Mouse (Mus musculus): ENCODE measurements around the gene Fbxo44. TPM values are rescaled to one million over a fixed set of nuclear protein-coding genes. Genes with fewer than 3 reads are reported as not detected.
A peak's percentile ranks its signal among the peaks of the same experiment; 100 is the strongest.

The Fbxo44 gene
- polyA plus RNA-seq, 1 experiment from 2014 or later = 8.4 TPM

GRCm38 (mm10) chr4:148166431-148166830 is 6.1 kb upstream of the Fbxo44 start:
- no peak overlapping the region for H3K27ac ChIP-seq (ENCODE audit: low read length)
- WGBS = 8% methylated on average over 10 of the region's 10 CpGs
- H3K4me1 ChIP-seq (ENCODE audit: insufficient read depth, low read depth, low read length) = no peaks in the 10 kb centered on the region
- H3K4me3 ChIP-seq (ENCODE audit: low read depth, low read length) = no peak overlapping the region
- no peaks in the 10 kb centered on the region for H3K9me3 ChIP-seq (ENCODE audit: low read length)
- ATAC-seq = no peak
- H3K4me2 ChIP-seq (replicated peaks; ENCODE audit: low read depth, low read length) = no peak overlapping the region
- H3K27me3 ChIP-seq (replicated peaks; ENCODE audit: insufficient read depth, low read length) = peaks cover 48% of the 10 kb centered on the region
- TF ChIP-seq CTCF (IDR thresholded peaks at IDR 0.05) (no peak), EP300 (IDR thresholded peaks at IDR 0.05) (no peak)
- H3K36me3 ChIP-seq (ENCODE audit: insufficient read depth, low read length) = no peaks in the 10 kb centered on the region
- H3K9ac ChIP-seq (replicated peaks; ENCODE audit: low read depth) = no peak overlapping the region
- DNase-seq (ENCODE audit: low spot score) = no peak

- Histone ChIP-seq H3K9me3 (ENCODE audit: low read length) (no peaks in the 10 kb centered on the region), H3K4me2 (replicated peaks; ENCODE audit: low read depth, low read length) (no peak overlapping the region), H3K9ac (replicated peaks; ENCODE audit: low read depth) (no peak overlapping the region), H3K4me1 (ENCODE audit: insufficient read depth, low read depth, low read length) (no peaks in the 10 kb centered on the region), H3K27me3 (replicated peaks; ENCODE audit: insufficient read depth, low read length) (peaks cover 51% of the 10 kb centered on the region), H3K36me3 (ENCODE audit: insufficient read depth, low read length) (no peaks in the 10 kb centered on the region), H3K27ac (ENCODE audit: low read length) (no peak overlapping the region), H3K4me3 (ENCODE audit: low read depth, low read length) (no peak overlapping the region)
- DNase-seq (ENCODE audit: low spot score) (no peak), ATAC-seq (no peak)
- TF ChIP-seq EP300 (IDR thresholded peaks at IDR 0.05) = no peak
- TF ChIP-seq CTCF (IDR thresholded peaks at IDR 0.05) = no peak
- WGBS = 5% methylated on average over 17 of the region's 17 CpGs
Measured at GRCm38 (mm10) chr4:148165551-148165950, 5.3 kb upstream of the Fbxo44 start.

GRCm38 (mm10) chr4:148164461-148164860 is 4.2 kb upstream of the Fbxo44 start:
- WGBS = 2% methylated on average over 16 of the region's 16 CpGs
- DNase-seq (ENCODE audit: low spot score) = no peak
- no peaks in the 10 kb centered on the region for H3K36me3 ChIP-seq (ENCODE audit: insufficient read depth, low read length)
- no peak overlapping the region for H3K27ac ChIP-seq (ENCODE audit: low read length)
- 0 out of 2 replicates have a peak overlapping the region, but pooled peaks have one; percentile 16 for H3K4me3 ChIP-seq (ENCODE audit: low read depth, low read length)
- H3K27me3 ChIP-seq (replicated peaks; ENCODE audit: insufficient read depth, low read length) = peaks cover 54% of the 10 kb centered on the region
- H3K9me3 ChIP-seq (ENCODE audit: low read length) = no peaks in the 10 kb centered on the region
- TF ChIP-seq EP300 (IDR thresholded peaks at IDR 0.05) = no peak
- no peak overlapping the region for H3K9ac ChIP-seq (replicated peaks; ENCODE audit: low read depth)
- H3K4me2 ChIP-seq (replicated peaks; ENCODE audit: low read depth, low read length) = peak overlapping the region; percentile 49; the same call in 1 of the 2 replicates
- ATAC-seq = no peak
- H3K4me1 ChIP-seq (ENCODE audit: insufficient read depth, low read depth, low read length) = 0 out of 2 replicates have a peak, but pooled peaks cover under 1% of the 10 kb centered on the region

GRCm38 (mm10) chr4:148164002-148164439 is 3.7 kb upstream of the Fbxo44 start:
- ATAC-seq (peak; percentile 72), DNase-seq (ENCODE audit: low spot score) (peak; percentile 89)
- Histone ChIP-seq H3K4me2 (replicated peaks; ENCODE audit: low read depth, low read length) (peak overlapping the region; percentile 49), H3K27me3 (replicated peaks; ENCODE audit: insufficient read depth, low read length) (peaks cover 54% of the 10 kb centered on the region), H3K9ac (replicated peaks; ENCODE audit: low read depth) (no peak overlapping the region), H3K9me3 (ENCODE audit: low read length) (no peaks in the 10 kb centered on the region), H3K4me3 (ENCODE audit: low read depth, low read length) (peak overlapping the region; percentile 16; the same call in 1 of the 2 replicates), H3K36me3 (ENCODE audit: insufficient read depth, low read length) (no peaks in the 10 kb centered on the region), H3K27ac (ENCODE audit: low read length) (no peak overlapping the region), H3K4me1 (ENCODE audit: insufficient read depth, low read depth, low read length) (peaks cover 5% of the 10 kb centered on the region; the same call in 1 of the 2 replicates)
- TF ChIP-seq EP300 (IDR thresholded peaks at IDR 0.05) (no peak), CTCF (IDR thresholded peaks at IDR 0.05) (peak; percentile 94)
- WGBS = 2% methylated on average over 23 of the region's 29 CpGs

- WGBS = under 1% methylated on average over 44 of the region's 55 CpGs
- H3K4me3 ChIP-seq (ENCODE audit: low read depth, low read length) = peak overlapping the region; percentile 53
- H3K9me3 ChIP-seq (ENCODE audit: low read length) = no peaks in the 10 kb centered on the region
- peaks cover 6% of the 10 kb centered on the region; the same call in 1 of the 2 replicates for H3K4me1 ChIP-seq (ENCODE audit: insufficient read depth, low read depth, low read length)
- peak overlapping the region; percentile 97 for H3K4me2 ChIP-seq (replicated peaks; ENCODE audit: low read depth, low read length)
- DNase-seq (ENCODE audit: low spot score) (peak; percentile 96), ATAC-seq (peak; percentile 91)
- peak overlapping the region; percentile 74 for H3K27ac ChIP-seq (ENCODE audit: low read length)
- peaks cover 31% of the 10 kb centered on the region for H3K27me3 ChIP-seq (replicated peaks; ENCODE audit: insufficient read depth, low read length)
- peak; percentile 49 for TF ChIP-seq CTCF (IDR thresholded peaks at IDR 0.05)
- TF ChIP-seq EP300 (IDR thresholded peaks at IDR 0.05) = no peak
- H3K36me3 ChIP-seq (ENCODE audit: insufficient read depth, low read length) = no peaks in the 10 kb centered on the region
- peak overlapping the region; percentile 44 for H3K9ac ChIP-seq (replicated peaks; ENCODE audit: low read depth)
Measured at GRCm38 (mm10) chr4:148159544-148160435, 492 bp downstream of the Fbxo44 start.
